Mouse (Mus musculus) thymus, adult 2 months (tissue): ENCODE measurements around the gene Lrrc28.

ENCODE experiments used
- CTCF ChIP-seq: fragments of 200-500 bp; IDR thresholded peaks from 2 replicates; pipeline ENCODE4 v1.5.1; 2012; ENCODE audit warnings: mild to moderate bottlenecking, control low read depth, low read length, moderate library complexity, borderline replicate concordance; ENCODE audit not compliant: control insufficient read depth, poor library complexity, insufficient read depth; ENCODE audit errors: extremely low read depth
- POLR2A ChIP-seq: fragments of 200-500 bp; IDR thresholded peaks from 2 replicates; pipeline ENCODE4 v1.6.1; 2012; ENCODE audit warnings: mild to moderate bottlenecking, low read length, control low read depth, moderate library complexity; ENCODE audit not compliant: control insufficient read depth, poor library complexity, insufficient read depth; ENCODE audit errors: extremely low read depth

DNA sequence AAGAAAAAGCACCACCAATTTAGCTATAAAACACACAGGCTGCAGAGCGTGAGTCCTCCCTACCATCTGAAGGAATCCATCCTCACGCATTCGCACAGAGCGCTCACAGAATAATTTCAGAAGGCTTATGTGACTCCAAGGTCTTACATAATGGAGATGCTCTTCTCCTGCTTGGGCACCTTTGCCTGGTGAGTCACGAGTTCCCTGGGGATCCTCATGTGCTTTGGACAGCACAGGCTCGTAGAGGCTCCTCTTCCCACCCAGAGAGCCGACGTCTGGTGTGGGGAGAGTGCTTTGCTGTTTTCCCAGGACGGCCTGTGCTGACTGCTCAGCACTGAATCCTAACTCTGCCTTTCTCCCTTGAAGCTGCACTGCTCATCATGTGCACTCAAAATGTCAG, 129.4 kb downstream of the Lrrc28 start:
- no peak for TF ChIP-seq POLR2A
- TF ChIP-seq CTCF, result no peak
